Mouse (Mus musculus) erythroblast, embryonic 14.5 days (primary cell): Measurements from ENCODE around the gene Cib4.

Source experiments
- GATA1 ChIP-seq: IDR thresholded peaks from 2 replicates; pipeline ENCODE4 v1.6.1; 2012; ENCODE audit warnings: low read length, inconsistent platforms, mixed read lengths
- TAL1 ChIP-seq: IDR thresholded peaks from 3 replicates; pipeline ENCODE4 v1.6.1; 2012; ENCODE audit warnings: low read length, inconsistent platforms, mixed read lengths

- TF ChIP-seq GATA1, result no peak
- no peak for TF ChIP-seq TAL1
Observed at GRCm38 (mm10) chr5:30591786-30592185, 46.1 kb upstream of the Cib4 start.
